Mouse (Mus musculus) heart, postnatal 10 days (tissue): ENCODE measurements around the gene Cfap61. TPM values are rescaled to one million over a fixed set of nuclear protein-coding genes. Genes with fewer than 3 reads are reported as not detected.
A peak's percentile ranks its signal among the peaks of the same experiment; 100 is the strongest.

Source experiments
- DNase-seq, 2 experiments: peaks; one replicate each; pipeline ENCODE4 v3.0.0; 2021
- intact Hi-C: fragments of 180-260 bp; cut with DNase I; formaldehyde crosslinking; loops from one replicate; pipeline ENCODE4 v1.15.1; 2025
- total RNA-seq, 2 experiments: library from RNA; stranded (reverse); gene quantifications; 2 replicates each; pipeline ENCODE4 v1.2.3; 2021

Cfap61 gene
- total RNA-seq, 2 experiments from 2014 or later = 1.0 to 1.7 TPM

GRCm38 (mm10) chr2:146217227-146217980, 282.8 kb downstream of the Cfap61 start:
- peak; percentile 35 to 38 for DNase-seq
- intact Hi-C loops = loop anchor here (2.0 kb wide), 1 partner anchor 197 kb away; no protein-coding TSS in a partner anchor

GRCm38 (mm10) chr2:146218161-146218691, 283.6 kb downstream of the Cfap61 start:
- intact Hi-C loops = no loop called here
- peak; percentile 6 to 16 for DNase-seq

GRCm38 (mm10) chr2:146218881-146219535, 284.4 kb downstream of the Cfap61 start:
- intact Hi-C loops = no loop called here
- peak; percentile 7 to 18 for DNase-seq

- no peak for DNase-seq
- intact Hi-C loops = loop anchor here (10.0 kb wide), 1 partner anchor 865 kb away; the partner anchor contains the start of gene Nkx2-4
Observed at GRCm38 (mm10) chr2:146219791-146220190, 285.2 kb downstream of the Cfap61 start.

- intact Hi-C loops = loop anchor here (10.0 kb wide), 1 partner anchor 864 kb away; the partner anchor contains the start of gene Nkx2-4
- DNase-seq = no peak
Observed at GRCm38 (mm10) chr2:146220591-146221075, 286.0 kb downstream of the Cfap61 start.

GRCm38 (mm10) chr2:146221076-146221928, 286.7 kb downstream of the Cfap61 start, which contains the start of gene Insm1:
Insm1 (plus strand) TSS chr2:146221921.
- peak; percentile 34 to 39 for DNase-seq
- intact Hi-C loops = loop anchor here (10.0 kb wide), 1 partner anchor 863 kb away; the partner anchor contains the start of gene Nkx2-4

GRCm38 (mm10) chr2:146221929-146222278, 287.3 kb downstream of the Cfap61 start:
- intact Hi-C loops = loop anchor here (10.0 kb wide), 1 partner anchor 863 kb away; the partner anchor contains the start of gene Nkx2-4
- no peak for DNase-seq

GRCm38 (mm10) chr2:146222279-146223175, 287.9 kb downstream of the Cfap61 start:
- peak; percentile 10 to 17 for DNase-seq
- intact Hi-C loops = loop anchor here (10.0 kb wide), 1 partner anchor 862 kb away; the partner anchor contains the start of gene Nkx2-4

- peak in 1 of 2 experiments; percentile 16 for DNase-seq
- intact Hi-C loops = loop anchor here (10.0 kb wide), 1 partner anchor 861 kb away; the partner anchor contains the start of gene Nkx2-4
Observed at GRCm38 (mm10) chr2:146223176-146223905, 288.8 kb downstream of the Cfap61 start.

GRCm38 (mm10) chr2:146224141-146224540, 289.6 kb downstream of the Cfap61 start:
- DNase-seq = no peak
- intact Hi-C loops = loop anchor here (10.0 kb wide), 1 partner anchor 861 kb away; the partner anchor contains the start of gene Nkx2-4

GRCm38 (mm10) chr2:146225818-146226217, 291.2 kb downstream of the Cfap61 start:
- no peak for DNase-seq
- intact Hi-C loops = loop anchor here (10.0 kb wide), 1 partner anchor 859 kb away; the partner anchor contains the start of gene Nkx2-4

- peak; percentile 56 to 67 for DNase-seq
- intact Hi-C loops = loop anchor here (10.0 kb wide), 1 partner anchor 858 kb away; the partner anchor contains the start of gene Nkx2-4
Observed at GRCm38 (mm10) chr2:146226484-146226883, 291.9 kb downstream of the Cfap61 start.

- intact Hi-C loops = loop anchor here (10.0 kb wide), 1 partner anchor 857 kb away; the partner anchor contains the start of gene Nkx2-4
- no peak for DNase-seq
Observed at GRCm38 (mm10) chr2:146227646-146228045, 293.1 kb downstream of the Cfap61 start.

GRCm38 (mm10) chr2:146228435-146228834, 293.9 kb downstream of the Cfap61 start:
- intact Hi-C loops = loop anchor here (10.0 kb wide), 1 partner anchor 856 kb away; the partner anchor contains the start of gene Nkx2-4
- no peak for DNase-seq

- intact Hi-C loops = no loop called here
- DNase-seq = no peak
Observed at GRCm38 (mm10) chr2:146231485-146231884, 296.9 kb downstream of the Cfap61 start.

- DNase-seq = no peak
- intact Hi-C loops = no loop called here
Observed at GRCm38 (mm10) chr2:146239196-146239747, 304.7 kb downstream of the Cfap61 start.

- no peak for DNase-seq
- intact Hi-C loops = no loop called here
Observed at GRCm38 (mm10) chr2:146244049-146244448, 309.5 kb downstream of the Cfap61 start.

- intact Hi-C loops = no loop called here
- DNase-seq = no peak
Observed at GRCm38 (mm10) chr2:146245401-146245800, 310.8 kb downstream of the Cfap61 start.
